Mouse (Mus musculus): Measurements from ENCODE around the gene Sh3bp2.
"Not testable (repeated sequence)": the region's sequence is repeated elsewhere in the genome, so short reads cannot be mapped to it uniquely, and the experiment has no call there.

DNA sequence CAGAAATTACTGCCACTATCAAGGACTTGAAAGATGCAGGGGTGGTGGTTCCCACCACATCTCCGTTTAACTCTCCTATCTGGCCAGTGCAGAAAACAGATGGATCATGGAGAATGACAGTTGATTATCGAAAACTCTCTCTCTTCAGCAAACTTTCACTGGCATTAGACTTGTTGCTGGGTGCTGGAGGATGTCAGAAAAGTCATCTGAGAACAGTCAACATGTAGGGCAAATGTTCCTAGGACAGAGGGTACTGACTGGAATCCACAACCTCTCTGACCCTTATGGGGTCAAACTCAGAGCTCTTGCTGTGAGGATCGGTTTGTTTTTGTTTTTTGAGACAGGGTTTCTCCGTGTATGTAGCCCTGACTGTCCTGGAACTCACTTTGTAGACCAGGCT lies 46.9 kb downstream of the Sh3bp2 start:
- TF ChIP-seq POLR2A (IDR thresholded peaks at IDR 0.05; ENCODE audit: control insufficient read depth, extremely low read depth, insufficient read depth, low read length, poor library complexity); CTCF (IDR thresholded peaks at IDR 0.05; ENCODE audit: borderline replicate concordance, control insufficient read depth, extremely low read depth, insufficient read depth, low read length, poor library complexity): not testable (repeated sequence)

Measured in thymus, adult 2 months (tissue).